Mouse (Mus musculus): ENCODE results near the gene Ints3.

GRCm38 (mm10) chr3:90447123-90447494 is 13.7 kb upstream of the Ints3 start:
- TF ChIP-seq GATA1 (IDR thresholded peaks at IDR 0.05; ENCODE audit: borderline replicate concordance, low read length) (no peak), FLI1 (IDR thresholded peaks at IDR 0.05; ENCODE audit: low read length) (no peak)
